Comparison of ENCODE assay signal across 22 mouse cellular contexts in the genomic region with DNA sequence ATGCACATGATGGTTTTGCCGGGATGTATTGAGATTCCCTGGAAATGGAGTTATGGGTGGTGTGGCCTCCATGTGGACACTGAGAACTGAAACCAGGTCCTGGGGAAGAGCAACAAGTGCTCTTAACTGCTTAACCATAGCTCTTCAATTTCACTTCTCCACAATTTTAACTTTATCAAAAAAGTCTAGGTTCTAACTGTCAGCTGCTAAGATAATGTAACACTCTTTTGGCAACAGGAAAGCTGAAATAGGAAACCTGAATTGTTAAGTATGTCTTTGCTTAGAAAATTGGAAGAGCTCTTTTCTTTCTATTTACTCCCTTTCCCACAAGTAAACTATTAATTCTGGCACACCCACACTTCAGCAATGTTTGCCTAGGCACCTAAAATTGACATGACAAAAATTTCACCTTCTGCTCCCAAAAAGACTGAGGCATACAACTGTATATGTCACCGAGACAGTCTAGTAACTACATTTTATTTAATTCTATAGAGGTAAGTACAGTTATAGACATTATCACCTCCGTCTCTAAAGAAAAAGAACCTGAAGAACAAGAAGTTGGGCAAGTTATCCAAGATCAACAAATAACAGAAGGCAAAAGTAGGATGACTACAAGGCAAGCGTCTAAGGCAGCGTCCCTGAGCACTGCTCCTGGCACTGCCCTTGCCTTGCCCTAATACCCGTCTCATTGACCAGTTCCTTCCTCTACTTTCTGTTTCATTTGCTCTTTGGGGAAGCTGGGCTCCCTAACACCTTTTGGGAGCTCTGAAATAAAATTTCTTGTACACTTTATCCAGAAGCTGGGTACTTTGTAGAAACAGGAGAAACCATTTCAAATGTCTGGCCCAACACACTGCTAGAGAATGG. TPM values are rescaled to one million over a fixed set of nuclear protein-coding genes. Genes with fewer than 3 reads are reported as not detected.
DNase-seq lines count a peak whose midpoint lies in the region; ATAC-seq and TF ChIP-seq lines count a peak whose summit lies in the region.
"Had no signal": no experiment of that assay in that cellular context is flagged by ENCODE, and none has a peak within 500 bp of the region (broad histone marks: within the 10 kb centered on the region; RNA-seq: fewer than 3 reads in every experiment).

No protein-coding gene starts in this region.

- no peak for TF ChIP-seq CTCF in liver, adult 2 months (IDR thresholded peaks at IDR 0.05; ENCODE audit: low read depth, low read length)
- no peak for TF ChIP-seq CTCF in hindbrain, postnatal 0 days (IDR thresholded peaks at IDR 0.05; ENCODE audit: low read depth)

- no peak overlapping the region; the same call in 1 of the 2 replicates for H3K4me2 ChIP-seq in liver, embryonic 11.5 days
- H3K4me2 ChIP-seq in hindbrain, postnatal 0 days (ENCODE audit: low read depth, low read length) = no peak overlapping the region
- H3K4me2 ChIP-seq: heart, embryonic 15.5 days; lung, embryonic 14.5 days; midbrain, embryonic 11.5 days; neural tube, embryonic 12.5 days had no signal

- no peak for ATAC-seq in liver, embryonic 11.5 days (replicated peaks; ENCODE audit: low FRiP score)
- peak; percentile 75 for ATAC-seq in granulocyte monocyte progenitor cell, adult 5-6 weeks (replicated peaks; ENCODE audit: poor library complexity, severe bottlenecking)
- ATAC-seq in hindbrain, postnatal 0 days = no peak
- ATAC-seq: forebrain, embryonic 16.5 days had no signal

- peaks cover 11% of the 10 kb centered on the region for H3K4me1 ChIP-seq in liver, adult 2 months (ENCODE audit: control insufficient read depth, insufficient read depth, low read length)
- H3K4me1 ChIP-seq in liver, embryonic 11.5 days (replicated peaks; ENCODE audit: control insufficient read depth, insufficient read depth, low read length) = 0 out of 2 replicates have a peak, but pooled peaks cover 4% of the 10 kb centered on the region
- H3K4me1 ChIP-seq in megakaryocyte, embryonic 14.5 days = peaks cover 68% of the 10 kb centered on the region
- no peaks in the 10 kb centered on the region for H3K4me1 ChIP-seq in hindbrain, postnatal 0 days (ENCODE audit: insufficient read depth, low read length)

- H3K9me3 ChIP-seq in liver, embryonic 11.5 days (ENCODE audit: control insufficient read depth, low read length) = no peaks in the 10 kb centered on the region
- H3K9me3 ChIP-seq in megakaryocyte, embryonic 14.5 days = no peaks in the 10 kb centered on the region
- no peaks in the 10 kb centered on the region for H3K9me3 ChIP-seq in hindbrain, postnatal 0 days (ENCODE audit: low read length)
- H3K9me3 ChIP-seq: heart, embryonic 15.5 days; neural tube, embryonic 12.5 days had no signal

- no peak overlapping the region for H3K4me3 ChIP-seq in liver, adult 2 months (ENCODE audit: insufficient read depth, low read depth, low read length)
- H3K4me3 ChIP-seq in liver, embryonic 11.5 days (ENCODE audit: low read depth, low read length) = no peak overlapping the region
- peak overlapping the region; percentile 87 for H3K4me3 ChIP-seq in megakaryocyte, embryonic 14.5 days (replicated peaks)
- no peak overlapping the region for H3K4me3 ChIP-seq in hindbrain, postnatal 0 days (ENCODE audit: low read length)
- H3K4me3 ChIP-seq: heart, embryonic 15.5 days; neural tube, embryonic 12.5 days had no signal

- DNase-seq in liver, adult 2 months (ENCODE audit: extremely low read depth, low read depth, low spot score) = peak; percentile 65
- DNase-seq in liver, embryonic 11.5 days (ENCODE audit: low spot score) = no peak
- DNase-seq in 416B (ENCODE audit: low read depth) = peak; percentile 32
- no peak for DNase-seq in hindbrain, postnatal 0 days (ENCODE audit: low spot score)
- no peak for DNase-seq in adrenal gland, postnatal 25 days
- no peak for DNase-seq in c-Kit-positive CD71-positive TER-119-positive erythroid progenitor cells, embryonic 14.5 days (ENCODE audit: low spot score)
- DNase-seq: adrenal gland, adult 2 months; cerebellum, adult 9-11 months; embryo, embryonic 11 days; gastrocnemius, postnatal 25 days; heart, postnatal 4 days; kidney, adult 11 months; kidney, postnatal 14 days; lung, embryonic 14.5 days; right cerebral cortex, adult 18-20 months; thymus, postnatal 14 days had no signal

- H3K79me2 ChIP-seq in liver, adult 2 months (ENCODE audit: control insufficient read depth, insufficient read depth, low read length) = no peaks in the 10 kb centered on the region; the same call in 1 of the 2 replicates

- TF ChIP-seq POLR2A in liver, adult 2 months (IDR thresholded peaks at IDR 0.05; ENCODE audit: extremely low read depth, insufficient read depth, low read length) = no peak

- H3K27me3 ChIP-seq in liver, adult 2 months (ENCODE audit: control insufficient read depth, insufficient read depth, low read length) = no peaks in the 10 kb centered on the region
- H3K27me3 ChIP-seq in liver, embryonic 11.5 days (replicated peaks; ENCODE audit: control insufficient read depth, insufficient read depth, low read length) = no peaks in the 10 kb centered on the region
- no peaks in the 10 kb centered on the region for H3K27me3 ChIP-seq in megakaryocyte, embryonic 14.5 days (replicated peaks)
- H3K27me3 ChIP-seq in hindbrain, postnatal 0 days (ENCODE audit: insufficient read depth, low read length) = no peaks in the 10 kb centered on the region
- H3K27me3 ChIP-seq: heart, embryonic 15.5 days; neural tube, embryonic 12.5 days had no signal

- peaks cover 29% of the 10 kb centered on the region for H3K36me3 ChIP-seq in liver, adult 2 months (ENCODE audit: control insufficient read depth, insufficient read depth, low read length)
- H3K36me3 ChIP-seq in liver, embryonic 11.5 days (ENCODE audit: control insufficient read depth, insufficient read depth, low read length) = peaks cover 16% of the 10 kb centered on the region
- H3K36me3 ChIP-seq in megakaryocyte, embryonic 14.5 days (replicated peaks; ENCODE audit: low read length) = peaks cover 93% of the 10 kb centered on the region
- peaks cover 15% of the 10 kb centered on the region; the same call in 1 of the 2 replicates for H3K36me3 ChIP-seq in hindbrain, postnatal 0 days (ENCODE audit: insufficient read depth, low read length)

- H3K9ac ChIP-seq in liver, adult 2 months (ENCODE audit: low read depth, low read length) = no peak overlapping the region
- H3K9ac ChIP-seq in liver, embryonic 11.5 days (ENCODE audit: low read depth, low read length) = no peak overlapping the region
- no peak overlapping the region for H3K9ac ChIP-seq in hindbrain, postnatal 0 days (replicated peaks; ENCODE audit: low read length)
- H3K9ac ChIP-seq: heart, embryonic 15.5 days; lung, embryonic 14.5 days; neural tube, embryonic 12.5 days had no signal

- peak overlapping the region; percentile 3; the same call in 1 of the 2 replicates for H3K27ac ChIP-seq in liver, adult 2 months (replicated peaks; ENCODE audit: insufficient read depth, low read depth, low read length)
- H3K27ac ChIP-seq in liver, embryonic 11.5 days (ENCODE audit: low read depth, low read length) = no peak overlapping the region
- no peak overlapping the region for H3K27ac ChIP-seq in hindbrain, postnatal 0 days
- H3K27ac ChIP-seq: heart, embryonic 15.5 days; neural tube, embryonic 12.5 days had no signal

- WGBS in liver, adult 2 months = 22% methylated on average over 6 of the region's 6 CpGs
- WGBS in liver, embryonic 11.5 days = 87% methylated on average over 6 of the region's 6 CpGs
- WGBS in hindbrain, postnatal 0 days = 93% methylated on average over 6 of the region's 6 CpGs

RNA-seq across cellular contexts. Expression of gene Gtf2a1, which starts 8.8 kb away (rescaled TPM):
- 19.1 and 25.2 TPM in 2 replicates for total RNA-seq in liver, adult 2 months (2014; rRNA removed)
- polyA plus RNA-seq in liver, adult 2 months (2012; rRNA removed) = 8.7 and 9.7 TPM in 2 replicates
- 28.9 and 32.2 TPM in 2 replicates for polyA plus RNA-seq in liver, embryonic 11.5 days (2014; fragmentation: Nextera tagmentation; extraction: Ambion mirVana)
- 26.0 and 36.6 TPM in 2 replicates for total RNA-seq in granulocyte monocyte progenitor cell, adult 5-6 weeks (2014; fragmentation: Nextera tagmentation)
- 29.3 and 39.8 TPM in 2 replicates for total RNA-seq in granulocyte monocyte progenitor cell, adult 5-6 weeks (2017)
- polyA plus RNA-seq in megakaryocyte, embryonic 14.5 days (2012; ENCODE audit: insufficient read depth, low replicate concordance) = 0.93 and 3.8 TPM in 2 replicates
- total RNA-seq in hindbrain, postnatal 0 days (2014; rRNA removed) = 25.0 and 25.6 TPM in 2 replicates
- polyA plus RNA-seq in hindbrain, postnatal 0 days (2015; fragmentation: Nextera tagmentation; extraction: Ambion mirVana) = 35.2 and 35.9 TPM in 2 replicates
- total RNA-seq in adrenal gland, postnatal 25 days (2021) = 39.9 and 50.1 TPM in 2 replicates

Comparison
In these comparisons a context has a peak if more than half of its experiments do, and no peak if none do; other contexts are left out.
1. DNase-seq: peak in liver, adult 2 months (single experiment) and 416B (single experiment); none in liver, embryonic 11.5 days (single experiment), hindbrain, postnatal 0 days (single experiment), adrenal gland, postnatal 25 days (single experiment) and c-Kit-positive CD71-positive TER-119-positive erythroid progenitor cells, embryonic 14.5 days (single experiment).